Mouse (Mus musculus) naive thymus-derived CD4-positive, alpha-beta T cell, adult 2 months (primary cell): Measurements from ENCODE around the gene Nrip1.
"Not testable (repeated sequence)": the region's sequence is repeated elsewhere in the genome, so short reads cannot be mapped to it uniquely, and the experiment has no call there.

Experiments used
- DNase-seq: peaks from one replicate; pipeline ENCODE4 v3.0.0-alpha.2; 2011; ENCODE audit warnings: low read depth

The Nrip1 gene

GRCm38 (mm10) chr16:76373671-76374091 lies at the start of gene Nrip1:
Gene Nrip1 (minus strand): TSS chr16:76373827.
- peak; percentile 77 for DNase-seq

GRCm38 (mm10) chr16:76422531-76422930 lies 48.9 kb upstream of the Nrip1 start:
- DNase-seq, result no peak

- DNase-seq, result no peak
Observed at GRCm38 (mm10) chr16:76419849-76420248, 46.2 kb upstream of the Nrip1 start.

GRCm38 (mm10) chr16:76416477-76416876 lies 42.9 kb upstream of the Nrip1 start:
- DNase-seq, result peak; percentile 12

- DNase-seq, result peak; percentile 13
Observed at GRCm38 (mm10) chr16:76416060-76416438, 42.4 kb upstream of the Nrip1 start.

- no peak for DNase-seq
Observed at GRCm38 (mm10) chr16:76415407-76416059, 41.9 kb upstream of the Nrip1 start.

GRCm38 (mm10) chr16:76414528-76414927 lies 40.9 kb upstream of the Nrip1 start:
- DNase-seq, result no peak

DNA sequence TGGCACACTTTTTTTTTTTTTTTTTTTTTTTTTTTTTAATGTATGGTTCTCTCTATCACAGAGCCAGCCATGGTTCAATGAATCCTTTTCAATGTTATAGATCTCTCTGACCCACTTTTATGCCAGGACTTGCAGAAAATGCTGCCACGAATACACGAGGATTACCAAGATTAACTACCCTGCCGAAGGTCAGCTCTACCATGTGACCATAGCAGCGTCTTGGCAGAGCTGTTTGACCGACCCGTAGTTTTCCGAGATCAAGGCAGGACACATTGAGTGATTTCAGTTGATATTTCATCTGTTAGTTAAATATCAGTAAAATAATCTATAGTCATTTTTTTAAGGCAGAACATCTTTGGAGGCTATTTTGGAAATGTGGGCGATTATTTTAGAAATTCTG lies 40.0 kb upstream of the Nrip1 start:
- DNase-seq, result no peak

- DNase-seq, result no peak
Observed at GRCm38 (mm10) chr16:76409355-76409722, 35.7 kb upstream of the Nrip1 start.

- DNase-seq, result no peak
Observed at GRCm38 (mm10) chr16:76408696-76409354, 35.2 kb upstream of the Nrip1 start.

DNA sequence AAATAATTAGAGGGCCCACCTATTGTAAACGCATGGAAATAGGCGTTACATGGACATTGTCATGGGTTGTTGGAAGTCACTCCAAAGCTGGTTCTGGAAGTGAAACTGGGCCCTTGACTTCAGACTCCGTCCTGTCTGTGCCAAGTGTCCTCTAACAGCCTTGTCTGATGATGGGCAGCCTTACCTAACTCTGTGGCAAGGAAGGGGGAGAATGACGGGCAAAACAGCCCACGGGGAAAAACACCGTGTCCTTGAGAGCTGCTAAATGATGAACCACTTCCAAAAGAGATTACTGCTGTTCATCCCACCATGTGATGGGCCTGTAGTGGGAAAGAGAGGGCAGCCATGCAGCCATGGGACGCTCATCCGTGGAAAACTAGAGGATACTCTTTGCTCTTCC lies 34.6 kb upstream of the Nrip1 start:
- no peak for DNase-seq

DNA sequence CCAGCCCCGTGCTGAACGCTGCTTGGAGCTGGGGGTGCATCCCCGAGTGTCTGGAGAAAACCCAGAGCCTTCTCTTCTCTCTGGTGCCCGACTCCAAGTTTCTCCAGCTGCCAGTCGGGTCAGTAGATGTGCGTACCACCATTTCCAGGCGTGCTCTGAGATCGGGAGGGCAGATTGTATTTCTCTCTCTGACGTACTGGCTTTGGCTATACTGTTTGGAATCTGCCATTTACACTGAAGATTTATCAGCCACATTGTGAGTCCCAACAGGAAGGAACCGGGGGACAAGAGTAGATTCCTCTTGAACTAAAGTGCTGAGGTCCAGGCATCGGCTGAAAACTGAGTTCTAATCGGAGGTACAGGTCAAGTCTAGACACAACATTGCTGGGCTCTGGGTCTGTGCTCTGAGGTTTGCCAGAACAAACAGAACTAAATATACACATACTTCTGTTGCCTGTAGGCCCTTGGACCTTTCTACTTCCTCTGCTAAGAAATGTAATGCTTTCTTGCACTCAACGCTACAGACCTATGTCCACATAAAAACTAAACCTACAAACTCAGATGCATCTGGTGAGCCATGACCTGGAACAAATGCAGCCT lies 33.8 kb upstream of the Nrip1 start:
- no peak for DNase-seq

GRCm38 (mm10) chr16:76406897-76407296 lies 33.3 kb upstream of the Nrip1 start:
- peak; percentile 17 for DNase-seq

GRCm38 (mm10) chr16:76406319-76406718 lies 32.7 kb upstream of the Nrip1 start:
- no peak for DNase-seq

GRCm38 (mm10) chr16:76403305-76403704 lies 29.7 kb upstream of the Nrip1 start:
- not testable (repeated sequence) for DNase-seq

DNA sequence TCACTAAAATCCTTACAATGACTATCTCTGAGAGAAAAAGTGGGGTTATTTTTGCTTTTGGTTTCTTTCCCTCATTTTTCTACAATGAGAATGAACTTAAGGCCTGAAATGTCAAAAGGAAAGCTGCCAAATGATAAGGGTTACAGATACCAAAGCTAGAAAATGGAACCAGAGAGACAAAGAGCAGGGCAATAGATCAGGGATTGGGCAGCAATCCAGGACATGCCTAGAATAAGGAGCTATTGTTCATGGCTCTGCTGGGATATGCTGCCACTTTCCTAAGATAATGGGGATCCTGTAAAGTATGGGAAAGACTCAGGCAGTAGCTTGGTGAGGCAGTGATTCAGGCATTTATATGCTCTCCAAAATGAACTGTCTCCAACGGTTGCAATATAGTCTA lies 22.9 kb upstream of the Nrip1 start:
- DNase-seq, result no peak

GRCm38 (mm10) chr16:76393267-76393666 lies 19.6 kb upstream of the Nrip1 start:
- DNase-seq, result no peak

DNA sequence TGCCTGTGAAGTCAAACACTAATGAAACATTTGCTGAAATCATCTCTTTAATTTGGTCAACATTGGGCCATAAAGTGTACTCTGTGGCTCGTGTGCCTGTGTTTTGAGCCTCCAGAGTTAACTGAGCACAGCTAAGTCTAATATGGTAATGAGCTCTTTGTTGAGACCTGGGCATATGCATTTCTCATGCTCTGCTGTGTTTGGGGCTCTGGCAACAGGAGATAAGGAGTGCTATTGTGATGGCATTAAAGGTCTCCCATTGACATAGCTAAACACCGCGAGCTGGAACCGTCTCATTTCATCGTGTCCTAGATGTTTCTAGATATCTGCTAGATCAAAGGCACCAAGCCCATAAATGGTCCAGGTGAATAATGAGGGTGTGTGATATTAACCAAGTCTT lies 12.9 kb upstream of the Nrip1 start:
- no peak for DNase-seq

DNA sequence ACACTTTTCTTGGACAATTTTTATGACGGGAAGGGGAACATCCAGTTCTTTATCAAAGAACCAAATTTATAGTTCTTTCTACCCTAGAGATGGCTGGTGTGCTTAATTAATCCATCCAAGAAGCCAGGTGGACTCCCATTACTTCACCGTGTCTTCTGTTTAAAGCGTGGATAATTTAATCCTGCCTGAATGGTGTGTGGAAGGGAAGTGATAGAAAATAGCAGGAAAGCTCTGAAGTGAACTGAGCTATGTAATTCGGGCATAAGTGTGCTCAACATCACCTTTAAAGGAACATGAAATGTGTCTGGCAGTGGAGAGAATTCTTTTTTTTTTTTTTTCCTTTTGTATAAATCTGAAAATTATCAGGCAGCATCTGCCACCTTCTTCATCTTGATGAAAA lies 12.4 kb upstream of the Nrip1 start:
- no peak for DNase-seq

GRCm38 (mm10) chr16:76377211-76377610 lies 3.6 kb upstream of the Nrip1 start:
- DNase-seq, result no peak

GRCm38 (mm10) chr16:76376661-76377060 lies 3.0 kb upstream of the Nrip1 start:
- DNase-seq, result no peak

GRCm38 (mm10) chr16:76372941-76373561 lies 576 bp downstream of the Nrip1 start:
- peak; percentile 91 for DNase-seq
